Mouse (Mus musculus) brain, embryonic 18.5 days (tissue): Measurements from ENCODE around the gene Gng3.

Experiments used
- DNase-seq: peaks from one replicate; pipeline ENCODE4 v3.0.0-alpha.2; 2012; ENCODE audit warnings: low read depth, low spot score

Gng3 gene

DNA sequence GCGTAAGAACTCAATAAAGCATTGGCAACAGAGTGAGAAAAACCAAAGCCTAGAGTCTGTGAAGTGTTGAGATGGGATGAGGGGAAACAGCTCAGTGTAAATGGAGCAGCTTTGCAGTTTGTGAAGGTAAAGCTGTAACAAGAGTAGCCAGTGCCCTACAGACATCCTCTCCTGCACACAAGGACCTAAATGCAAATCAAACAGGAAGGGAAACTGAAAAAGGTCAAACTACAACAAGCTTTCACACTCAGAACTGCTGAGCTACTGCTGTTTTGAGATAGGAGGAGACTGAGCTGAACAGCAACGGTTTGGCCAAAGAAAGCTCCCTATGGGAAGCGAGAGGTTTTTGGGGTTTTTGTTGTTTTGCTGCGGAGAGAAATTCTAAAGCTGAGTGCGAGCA lies 32.2 kb downstream of the Gng3 start:
- DNase-seq: no peak

DNA sequence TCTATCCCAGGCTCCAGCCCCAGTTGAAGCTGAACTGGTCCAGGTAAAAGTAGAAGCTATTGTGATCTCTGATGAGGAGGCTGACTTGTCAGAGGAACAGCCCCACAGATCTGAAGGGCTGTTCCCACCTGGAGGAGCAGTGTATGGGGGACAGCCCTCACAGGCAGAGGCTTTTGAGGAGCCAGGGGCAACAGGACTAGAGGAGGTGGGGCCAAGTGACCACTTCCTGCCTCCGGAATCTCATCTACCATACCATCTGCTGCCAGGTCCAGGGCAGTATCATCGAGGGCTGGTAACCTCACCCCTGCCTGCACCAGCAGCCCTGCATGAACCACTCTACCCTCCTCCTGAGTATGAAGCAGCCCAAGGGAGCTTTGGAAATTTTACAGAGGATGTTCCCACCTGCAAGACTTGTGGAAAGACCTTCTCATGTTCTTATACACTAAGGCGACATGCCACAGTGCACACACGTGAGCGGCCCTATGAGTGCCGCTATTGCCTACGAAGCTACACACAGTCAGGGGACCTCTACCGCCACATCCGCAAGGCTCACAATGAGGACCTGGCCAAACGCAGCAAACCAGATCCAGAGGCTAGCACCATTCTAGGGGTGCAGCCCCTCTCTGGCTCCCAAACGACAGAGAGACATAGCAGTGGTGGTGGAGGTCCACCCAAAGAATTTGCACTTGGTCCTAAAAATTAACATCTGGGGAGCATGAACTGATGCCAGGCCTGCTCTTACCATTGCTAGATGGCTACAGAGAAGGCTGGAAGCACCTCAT lies 34.9 kb downstream of the Gng3 start:
- DNase-seq: no peak

DNA sequence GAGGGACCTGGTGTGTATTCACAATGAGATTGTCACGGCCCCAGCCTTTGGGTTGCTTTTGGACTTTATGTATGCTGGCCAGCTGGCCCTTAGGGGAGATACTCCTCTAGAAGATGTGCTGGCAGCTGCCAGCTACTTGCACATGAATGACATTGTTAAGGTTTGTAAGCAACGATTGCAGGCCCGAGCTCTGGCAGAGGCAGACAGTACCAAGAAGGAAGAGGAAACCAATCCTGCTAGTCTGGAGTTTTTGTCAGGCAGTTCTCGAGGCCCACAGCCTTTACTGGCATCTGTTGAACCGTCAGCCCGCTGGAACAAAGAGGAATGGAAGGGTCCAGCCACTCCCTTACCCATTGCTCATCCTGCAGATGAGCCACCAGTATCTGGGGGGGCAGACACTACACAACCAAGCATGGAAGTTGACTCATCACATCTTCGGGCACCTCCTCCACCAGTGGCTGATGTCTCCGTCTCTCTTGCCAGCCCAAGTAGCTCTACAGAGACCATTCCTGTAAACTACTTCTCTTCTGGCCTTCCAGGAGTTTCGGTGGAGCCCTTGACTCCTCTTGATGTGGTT lies 35.7 kb downstream of the Gng3 start:
- no peak for DNase-seq

DNA sequence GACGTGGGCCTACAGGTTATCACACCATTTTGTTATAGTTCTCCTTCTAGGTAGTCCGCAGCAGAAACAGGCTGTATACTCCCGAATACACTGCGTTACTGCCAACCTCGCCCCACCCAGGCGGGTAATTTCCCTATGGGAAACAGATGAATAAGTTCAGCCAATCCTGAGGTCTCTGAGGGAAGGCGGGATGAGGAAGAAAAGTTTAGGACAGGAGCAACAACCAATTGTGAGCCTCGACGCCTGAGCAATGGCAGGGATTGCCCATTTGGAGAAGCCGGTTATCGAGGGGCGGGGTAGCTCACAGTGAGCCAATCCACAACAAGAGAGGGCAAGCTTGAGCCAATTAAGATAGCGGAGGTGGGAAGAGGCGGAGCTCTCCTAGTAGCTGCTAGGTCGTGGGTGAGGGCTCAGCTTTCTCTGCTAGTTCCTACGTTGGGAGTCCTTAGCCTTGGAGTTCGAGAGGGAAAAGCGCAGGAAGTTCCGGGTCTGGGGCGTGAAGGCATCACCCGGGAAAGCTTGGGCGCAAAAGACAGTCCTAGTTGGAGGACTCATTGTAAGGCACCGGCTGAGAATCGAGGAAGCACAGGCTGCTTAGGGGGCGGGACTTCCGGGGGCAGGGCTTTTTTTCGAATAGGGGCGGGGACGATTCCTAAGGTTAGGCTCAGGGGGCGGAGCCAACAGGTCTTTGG lies 36.7 kb downstream of the Gng3 start, which contains the start of gene Zbtb3:
Gene Zbtb3 (plus strand): TSS at position 426 of the 692 bp plus-strand sequence.
- peak; percentile 98 for DNase-seq

DNA sequence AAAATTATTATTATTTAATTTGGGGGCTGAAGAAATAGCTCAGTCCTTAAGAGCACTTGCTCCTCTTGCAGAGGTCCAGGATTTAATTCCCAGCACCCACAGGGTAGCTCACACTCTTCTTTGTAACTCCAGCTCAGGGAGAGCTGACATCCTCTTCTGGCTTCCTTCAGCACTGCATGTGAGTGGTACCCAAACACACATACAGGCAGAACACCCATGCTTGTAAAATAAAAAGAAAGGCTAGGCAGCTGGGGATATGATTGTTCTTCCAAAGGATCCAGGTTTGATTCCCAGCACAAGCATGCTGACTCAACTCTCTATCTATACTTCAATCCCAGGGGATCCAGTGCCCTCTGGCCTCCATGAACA lies 40.1 kb downstream of the Gng3 start:
- no peak for DNase-seq

DNA sequence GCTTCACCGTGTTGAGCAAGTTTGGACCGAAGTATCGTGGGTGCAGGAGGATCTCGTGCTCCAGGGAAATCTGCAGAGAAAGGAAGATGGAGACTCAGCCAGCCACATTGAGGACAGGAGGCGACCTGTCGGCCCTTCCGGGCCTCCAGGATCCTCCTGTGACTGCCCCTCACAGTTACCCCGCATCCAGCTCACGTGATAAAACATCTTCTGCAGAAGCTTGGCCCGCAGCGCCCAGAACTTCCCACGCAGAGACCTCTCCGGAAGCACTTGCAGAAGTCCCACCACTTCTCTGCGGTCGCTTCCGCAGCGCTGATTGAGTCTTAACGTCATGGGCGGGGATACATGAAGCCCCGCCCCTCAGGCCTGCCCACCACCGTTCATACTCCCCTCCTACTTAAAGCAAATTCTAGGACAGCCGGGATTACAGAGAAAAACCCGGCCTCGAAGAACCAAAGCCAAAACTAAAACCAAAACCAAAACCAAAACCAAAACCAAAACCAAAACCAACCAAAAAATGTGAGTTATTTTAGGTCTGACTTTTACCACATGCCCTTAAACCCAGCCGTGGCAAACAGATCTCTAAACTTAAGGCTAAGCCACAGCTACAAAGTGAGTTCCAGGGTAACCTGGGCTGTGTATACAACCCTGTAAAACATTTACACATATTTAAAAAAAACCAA lies 40.6 kb downstream of the Gng3 start, which contains the start of gene Polr2g:
Gene Polr2g (minus strand): TSS at position 314 of the 683 bp plus-strand sequence.
- DNase-seq: peak; percentile 80

DNA sequence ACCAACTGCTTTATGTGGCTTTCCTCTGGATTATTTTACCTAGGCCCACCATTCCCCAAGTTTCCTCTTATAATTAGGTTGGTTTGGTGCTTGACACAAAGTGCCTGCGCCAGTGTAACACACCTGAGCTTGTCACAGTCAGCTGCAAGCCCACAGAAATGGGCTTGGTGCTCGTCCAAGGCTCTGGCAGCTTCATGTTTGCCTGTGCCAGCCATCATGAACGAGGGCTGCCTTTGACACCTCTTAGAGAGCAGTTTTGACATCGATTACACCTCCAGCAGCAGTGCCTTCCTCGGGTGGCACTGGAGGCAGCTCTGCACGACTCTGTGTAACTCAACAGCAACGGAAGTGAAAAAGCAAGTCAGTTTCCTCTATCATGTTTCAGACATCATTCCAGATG lies 48.8 kb downstream of the Gng3 start:
- DNase-seq: no peak

DNA sequence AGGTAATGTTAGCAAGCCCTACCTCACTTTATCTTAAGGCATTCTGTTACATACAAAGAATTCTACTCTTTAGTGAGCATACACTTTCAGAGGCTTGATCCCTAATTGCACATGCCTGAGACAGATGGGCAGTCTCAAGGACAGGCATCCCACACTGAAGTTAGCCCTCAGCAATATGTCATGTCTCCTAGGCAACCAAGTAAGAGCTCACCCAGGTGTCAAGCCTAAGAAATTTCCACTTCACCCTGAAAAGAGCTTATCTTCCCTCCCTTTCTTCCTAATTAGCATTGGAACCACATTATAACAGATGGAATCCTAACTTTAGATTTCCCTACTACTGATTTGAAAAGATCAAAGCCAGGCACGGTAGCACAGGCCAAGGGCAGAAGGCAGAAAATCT lies 49.8 kb downstream of the Gng3 start:
- no peak for DNase-seq

DNA sequence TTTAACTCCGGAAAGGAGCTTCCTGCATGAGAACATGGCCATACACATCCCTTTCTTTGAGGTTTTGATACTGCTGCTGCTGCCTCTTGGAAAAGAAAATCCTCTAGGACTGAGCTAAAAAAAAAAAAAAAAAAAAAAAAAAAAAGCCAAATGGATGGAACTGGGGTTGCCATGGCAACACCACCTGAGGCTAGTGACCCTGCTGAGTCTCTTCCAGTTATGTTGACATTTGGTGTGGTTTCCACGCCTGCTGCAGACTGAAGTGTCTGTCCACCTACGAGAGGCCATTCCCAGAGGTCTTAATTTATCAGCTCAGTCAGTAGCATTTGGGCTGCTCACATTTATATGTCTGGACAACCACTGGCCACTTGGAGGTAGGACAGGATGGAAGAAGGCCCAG lies 50.5 kb downstream of the Gng3 start:
- no peak for DNase-seq
